Mouse (Mus musculus) heart, postnatal 36 days (tissue): ENCODE measurements around the gene Ctsw. TPM values are rescaled to one million over a fixed set of nuclear protein-coding genes. Genes with fewer than 3 reads are reported as not detected.

Experiments used
- DNase-seq, 2 experiments: peaks; one replicate each; pipeline ENCODE4 v3.0.0; 2021 to 2022
- intact Hi-C: fragments of 180-260 bp; cut with DNase I; formaldehyde crosslinking; loops from one replicate; pipeline ENCODE4 v1.15.1; 2025
- total RNA-seq, 2 experiments: library from RNA; stranded (reverse); gene quantifications; 2 replicates each; pipeline ENCODE4 v1.2.3; 2021

Gene Ctsw
- total RNA-seq, 2 experiments from 2014 or later: 0.43 TPM; not detected in 1

GRCm38 (mm10) chr19:5466916-5467500 is 1.3 kb downstream of the Ctsw start:
- no peak for DNase-seq
- intact Hi-C loops: no loop called here

GRCm38 (mm10) chr19:5465037-5465436 is 3.3 kb downstream of the Ctsw start:
- no peak for DNase-seq
- intact Hi-C loops: loop anchor here (2.0 kb wide), 1 partner anchor 22 kb away; no protein-coding TSS in a partner anchor

GRCm38 (mm10) chr19:5463791-5464562 is 4.3 kb downstream of the Ctsw start:
- DNase-seq: peak; percentile 64 to 65

GRCm38 (mm10) chr19:5463212-5463611 is 5.1 kb downstream of the Ctsw start:
- intact Hi-C loops: no loop called here
- DNase-seq: no peak

More at GRCm38 (mm10) chr19:5463791-5464562, 4.3 kb downstream of the Ctsw start:
- intact Hi-C loops: loop anchor here (2.0 kb wide), 1 partner anchor 23 kb away; no protein-coding TSS in a partner anchor

GRCm38 (mm10) chr19:5461411-5461810 is 6.9 kb downstream of the Ctsw start:
- intact Hi-C loops: no loop called here
- no peak for DNase-seq

GRCm38 (mm10) chr19:5460465-5460911 is 7.8 kb downstream of the Ctsw start, which contains the start of gene Fibp:
Fibp (plus strand) TSS chr19:5460615.
- intact Hi-C loops: no loop called here
- peak; percentile 87 to 93 for DNase-seq

- no peak for DNase-seq
- intact Hi-C loops: no loop called here
Observed at GRCm38 (mm10) chr19:5459896-5460295, 8.4 kb downstream of the Ctsw start.

GRCm38 (mm10) chr19:5459019-5459418 is 9.3 kb downstream of the Ctsw start:
- DNase-seq: no peak
- intact Hi-C loops: no loop called here

GRCm38 (mm10) chr19:5457746-5458442 is 10.4 kb downstream of the Ctsw start, which contains the start of gene Ccdc85b:
Ccdc85b (minus strand) TSS chr19:5457894.
- intact Hi-C loops: no loop called here
- DNase-seq: no peak

GRCm38 (mm10) chr19:5456922-5457745 is 11.2 kb downstream of the Ctsw start:
- intact Hi-C loops: no loop called here
- DNase-seq: peak; percentile 94 to 95

GRCm38 (mm10) chr19:5456241-5456921 is 11.9 kb downstream of the Ctsw start:
- intact Hi-C loops: no loop called here
- peak; percentile 55 to 70 for DNase-seq

- intact Hi-C loops: loop anchor here (1.0 kb wide), 1 partner anchor 22 kb away; no protein-coding TSS in a partner anchor
Observed at GRCm38 (mm10) chr19:5455568-5455967, 12.7 kb downstream of the Ctsw start.

GRCm38 (mm10) chr19:5455037-5455436 is 13.3 kb downstream of the Ctsw start:
- DNase-seq: no peak
- intact Hi-C loops: loop anchor here (1.0 kb wide), 1 partner anchor 22 kb away; no protein-coding TSS in a partner anchor

More at GRCm38 (mm10) chr19:5455568-5455967, 12.7 kb downstream of the Ctsw start:
- DNase-seq: no peak

GRCm38 (mm10) chr19:5451766-5452165 is 16.5 kb downstream of the Ctsw start:
- intact Hi-C loops: no loop called here
- no peak for DNase-seq

GRCm38 (mm10) chr19:5449673-5450072 is 18.6 kb downstream of the Ctsw start:
- DNase-seq: no peak
- intact Hi-C loops: no loop called here

GRCm38 (mm10) chr19:5448354-5449150 is 19.8 kb downstream of the Ctsw start:
- intact Hi-C loops: no loop called here
- DNase-seq: no peak

GRCm38 (mm10) chr19:5447515-5448353 is 20.6 kb downstream of the Ctsw start, which contains the start of gene Fosl1:
Fosl1 (plus strand) TSS chr19:5447547.
- intact Hi-C loops: no loop called here
- peak; percentile 68 to 71 for DNase-seq

GRCm38 (mm10) chr19:5445747-5446146 is 22.6 kb downstream of the Ctsw start:
- no peak for DNase-seq
- intact Hi-C loops: no loop called here
